Mouse (Mus musculus) liver, embryonic 12.5 days (tissue): ENCODE data around the gene Olfr1467. TPM values are rescaled to one million over a fixed set of nuclear protein-coding genes. Genes with fewer than 3 reads are reported as not detected.

Source experiments
- ATAC-seq: fragments of 200-750 bp; cut with Nextera tagmentation; 2 replicates; pipeline ENCODE4 v1.8.0; 2017; ENCODE audit warnings: moderate number of reproducible peaks, mild to moderate bottlenecking, moderate library complexity
- H3K27ac ChIP-seq: fragments of 300-500 bp; sonication (generic); 2 replicates; pipeline ENCODE4 v1.5.1; 2016; ENCODE audit warnings: mild to moderate bottlenecking
- H3K27me3 ChIP-seq: fragments of 300-500 bp; sonication (generic); replicated peaks from 2 replicates; pipeline ENCODE4 v1.6.1; 2016; ENCODE audit warnings: mild to moderate bottlenecking, moderate library complexity
- H3K36me3 ChIP-seq: fragments of 300-500 bp; sonication (generic); 2 replicates; pipeline ENCODE4 v1.6.1; 2016; ENCODE audit warnings: mild to moderate bottlenecking, moderate library complexity
- H3K4me1 ChIP-seq: fragments of 300-500 bp; sonication (generic); 2 replicates; pipeline ENCODE4 v1.6.1; 2016
- H3K4me2 ChIP-seq: fragments of 300-500 bp; sonication (generic); 2 replicates; pipeline ENCODE4 v1.6.1; 2016; ENCODE audit warnings: mild to moderate bottlenecking, moderate library complexity
- H3K4me3 ChIP-seq: fragments of 300-500 bp; sonication (generic); 2 replicates; pipeline ENCODE4 v1.5.1; 2016; ENCODE audit warnings: mild to moderate bottlenecking, moderate library complexity
- H3K9ac ChIP-seq: fragments of 300-500 bp; sonication (generic); 2 replicates; pipeline ENCODE4 v1.6.1; 2016; ENCODE audit warnings: mild to moderate bottlenecking, moderate library complexity
- H3K9me3 ChIP-seq: fragments of 300-500 bp; sonication (generic); replicated peaks from 2 replicates; pipeline ENCODE4 v1.6.1; 2016; ENCODE audit warnings: mild to moderate bottlenecking, moderate library complexity
- WGBS: fragments of 180-500 bp; shearing (Covaris S2); methylation state at CpG from one replicate; pipeline ENCODE4 v1.1.7; 2016; ENCODE audit not compliant: insufficient replicate concordance; 5-methylcytosine and 5-hydroxymethylcytosine counted together
- polyA plus RNA-seq: library from polyadenylated mRNA; unstranded; fragments of >200 nt; fragmentation: Nextera tagmentation; extraction: Ambion mirVana; gene quantifications from 2 replicates; pipeline ENCODE4 v1.2.1, GENCODE M21; 2016

Gene Olfr1467
- not detected in 2 replicates for polyA plus RNA-seq

GRCm38 (mm10) chr19:13361936-13362335 lies at the start of gene Olfr1467:
Gene Olfr1467, plus strand, starts transcription at chr19:13362236.
- no peak within 1 kb of the TSS for H3K4me2 ChIP-seq
- WGBS: 45% methylated on average over 2 of the region's 2 CpGs
- no peak within 1 kb of the TSS for H3K4me3 ChIP-seq
- H3K27me3 ChIP-seq: no peaks in the 10 kb centered on the region
- H3K27ac ChIP-seq: no peak within 1 kb of the TSS
- ATAC-seq: no peak
- H3K36me3 ChIP-seq: no peaks in the 10 kb centered on the region
- no peaks in the 10 kb centered on the region for H3K4me1 ChIP-seq
- peaks cover 6% of the 10 kb centered on the region for H3K9me3 ChIP-seq
- no peak within 1 kb of the TSS for H3K9ac ChIP-seq

DNA sequence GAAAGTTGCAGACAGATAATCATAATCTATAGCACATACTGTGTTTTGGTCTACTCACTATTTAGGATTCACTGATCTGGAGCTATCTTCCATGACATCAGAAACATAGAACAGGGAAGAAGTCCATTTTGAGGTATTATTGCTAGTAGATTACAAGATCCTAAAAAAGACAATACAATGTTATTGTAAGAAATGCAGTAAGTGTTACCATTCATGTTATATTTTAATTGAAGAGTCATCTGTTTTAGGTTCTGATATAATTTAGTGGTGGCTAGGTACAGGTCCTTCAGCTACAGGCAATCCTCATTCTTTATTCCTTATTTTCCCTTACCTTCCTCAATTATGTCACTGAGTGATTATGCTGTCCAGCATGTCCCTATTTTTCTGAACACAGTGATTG lies 46.6 kb upstream of the Olfr1467 start, which contains the start of gene Olfr1465:
Olfr1465 (minus strand) TSS at position 101 of the 400 bp plus-strand sequence.
- Histone ChIP-seq H3K4me1 (no peaks in the 10 kb centered on the region), H3K9ac (no peak within 1 kb of the TSS), H3K27ac (no peak within 1 kb of the TSS), H3K4me3 (no peak within 1 kb of the TSS), H3K27me3 (no peaks in the 10 kb centered on the region), H3K4me2 (no peak within 1 kb of the TSS), H3K36me3 (no peaks in the 10 kb centered on the region), H3K9me3 (no peaks in the 10 kb centered on the region)
- no peak for ATAC-seq

- 56% methylated on average over 2 of the region's 2 CpGs for WGBS
- no peaks in the 10 kb centered on the region for H3K36me3 ChIP-seq
- H3K4me2 ChIP-seq: no peak within 1 kb of the TSS
- no peaks in the 10 kb centered on the region for H3K27me3 ChIP-seq
- no peak for ATAC-seq
- H3K4me1 ChIP-seq: no peaks in the 10 kb centered on the region
- no peak within 1 kb of the TSS for H3K9ac ChIP-seq
- H3K4me3 ChIP-seq: no peak within 1 kb of the TSS
- H3K9me3 ChIP-seq: no peaks in the 10 kb centered on the region; the same call in 1 of the 2 replicates
- no peak within 1 kb of the TSS for H3K27ac ChIP-seq
These were observed 23.5 kb upstream of the Olfr1467 start, which contains the start of gene Olfr1466 for GRCm38 (mm10) chr19:13338562-13338961. Gene Olfr1466, plus strand, starts transcription at chr19:13338862.

DNA sequence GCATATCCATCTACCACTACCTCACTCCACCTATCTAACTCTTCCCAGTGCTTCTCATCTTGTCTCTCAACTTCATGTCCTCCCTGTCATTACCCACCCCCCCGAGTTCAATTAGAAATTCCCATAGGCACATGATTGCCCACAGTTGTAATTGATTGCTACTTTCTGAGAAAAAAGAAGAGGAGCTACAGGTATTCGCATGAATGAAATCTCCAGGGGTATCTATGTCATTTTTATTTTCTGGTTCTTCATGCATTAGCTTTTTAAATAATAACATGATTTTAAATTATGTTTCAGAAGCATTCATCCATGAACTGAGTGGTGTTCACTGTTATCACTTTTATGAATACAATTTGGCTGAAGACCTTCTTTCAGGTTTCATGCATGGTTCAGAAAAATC lies 45.5 kb downstream of the Olfr1467 start, which contains the start of gene Olfr1469:
Olfr1469 (plus strand) TSS at position 301 of the 400 bp plus-strand sequence.
- ATAC-seq: no peak
- no peaks in the 10 kb centered on the region for H3K27me3 ChIP-seq
- 33% methylated on average over 2 of the region's 2 CpGs for WGBS
- peaks cover 4% of the 10 kb centered on the region; the same call in 1 of the 2 replicates for H3K9me3 ChIP-seq
- H3K9ac ChIP-seq: no peak within 1 kb of the TSS
- no peak within 1 kb of the TSS for H3K27ac ChIP-seq
- H3K4me3 ChIP-seq: no peak within 1 kb of the TSS
- no peak within 1 kb of the TSS for H3K4me2 ChIP-seq
- no peaks in the 10 kb centered on the region for H3K4me1 ChIP-seq
- no peaks in the 10 kb centered on the region for H3K36me3 ChIP-seq

Other genes with a start within 250 kb of the Olfr1467 start
- gene Olfr1459, start 212.7 kb upstream of the Olfr1467 start, polyA plus RNA-seq: not detected in 2 replicates
- gene Olfr1461, start 199.2 kb upstream of the Olfr1467 start, polyA plus RNA-seq: not detected in 2 replicates
- not detected in 2 replicates for gene Olfr1462, start 176.5 kb upstream of the Olfr1467 start, polyA plus RNA-seq
- not detected in 2 replicates for gene Olfr1463, start 130.9 kb upstream of the Olfr1467 start, polyA plus RNA-seq
- not detected in 2 replicates for gene Olfr1465, start 46.7 kb upstream of the Olfr1467 start, polyA plus RNA-seq
- not detected in 2 replicates for gene Olfr1466, start 23.4 kb upstream of the Olfr1467 start, polyA plus RNA-seq
- gene Olfr1469, start 45.6 kb downstream of the Olfr1467 start, polyA plus RNA-seq: not detected in 2 replicates
- not detected in 2 replicates for gene Olfr1471, start 81.2 kb downstream of the Olfr1467 start, polyA plus RNA-seq
- gene Olfr1472, start 93.8 kb downstream of the Olfr1467 start, polyA plus RNA-seq: not detected in 2 replicates
- not detected in 2 replicates for gene Olfr1474, start 107.3 kb downstream of the Olfr1467 start, polyA plus RNA-seq
- not detected in 2 replicates for gene Olfr1475, start 118.0 kb downstream of the Olfr1467 start, polyA plus RNA-seq
- gene Olfr1477, start 138.3 kb downstream of the Olfr1467 start, polyA plus RNA-seq: not detected in 2 replicates
- gene Olfr1480, start 165.7 kb downstream of the Olfr1467 start, polyA plus RNA-seq: not detected in 2 replicates
- gene Olfr1484, start 221.3 kb downstream of the Olfr1467 start, polyA plus RNA-seq: not detected in 2 replicates